Mouse (Mus musculus) spleen, embryonic (tissue): Measurements from ENCODE around the gene Grk6.

Source experiments
- CTCF ChIA-PET: fragments of 350-600 bp; sonication (Branson Sonifier 250); formaldehyde crosslinking; loops from one replicate; lab custom pipeline; 2022; lab: Charles Lee

The Grk6 gene

GRCm38 (mm10) chr13:55479929-55480328 is 35.1 kb downstream of the Grk6 start:
- CTCF ChIA-PET: no interaction called here

GRCm38 (mm10) chr13:55482542-55482941 is 37.7 kb downstream of the Grk6 start:
- CTCF ChIA-PET: interaction anchor here (0.6 kb wide), 1 partner anchor 36 kb away, joined by 3 read pairs; no protein-coding TSS in a partner anchor

DNA sequence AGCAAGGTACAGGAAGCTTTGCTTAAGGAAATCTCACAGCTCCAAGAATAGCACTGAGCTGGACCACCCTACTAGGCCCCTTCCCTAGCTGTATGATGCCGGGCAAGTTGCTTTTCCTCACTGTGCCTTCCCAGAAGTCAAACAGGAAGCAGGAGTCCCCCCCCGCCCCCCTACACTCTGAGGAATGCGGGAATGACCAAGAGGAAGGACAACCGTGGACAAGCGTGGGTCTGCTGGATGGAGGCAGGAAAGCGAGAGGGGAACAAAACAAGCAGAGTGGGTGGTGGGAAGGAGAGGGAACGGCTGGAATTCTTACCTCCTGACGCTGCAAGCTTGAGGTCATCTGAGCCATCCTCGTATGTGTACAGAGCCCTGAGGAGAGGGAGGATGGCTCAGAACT is 38.2 kb downstream of the Grk6 start:
- CTCF ChIA-PET: no interaction called here

- CTCF ChIA-PET: no interaction called here
Measured at GRCm38 (mm10) chr13:55483593-55483992, 38.7 kb downstream of the Grk6 start.

DNA sequence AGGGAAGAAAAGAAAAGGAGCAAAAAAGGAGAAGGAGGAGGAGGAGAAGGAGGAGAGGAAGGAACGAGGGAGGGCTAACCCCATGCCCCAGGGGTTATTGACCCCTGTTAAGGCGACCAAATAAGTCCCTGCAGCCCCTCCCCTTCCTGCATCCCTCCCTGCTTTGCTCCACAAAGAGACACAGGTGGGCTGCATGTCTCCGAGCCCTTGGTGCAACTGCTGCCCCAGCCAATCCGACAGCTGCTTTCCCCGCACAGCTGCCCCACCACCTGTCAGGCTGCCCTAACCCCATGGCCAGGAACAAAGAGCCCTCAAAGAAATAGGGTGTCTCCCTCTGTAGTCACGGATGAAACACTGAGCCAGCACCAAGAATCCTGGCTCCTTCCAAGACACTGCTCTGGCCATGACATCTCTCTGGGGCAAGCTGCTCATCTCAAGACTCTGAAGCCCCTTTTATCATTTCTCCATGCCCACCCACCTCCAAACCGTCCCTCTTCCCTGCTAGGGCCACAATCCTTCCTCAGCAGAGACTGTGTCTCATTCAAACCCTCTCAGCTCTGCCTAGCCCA is 39.7 kb downstream of the Grk6 start:
- CTCF ChIA-PET: no interaction called here

- CTCF ChIA-PET: no interaction called here
Measured at GRCm38 (mm10) chr13:55486029-55486794, 41.3 kb downstream of the Grk6 start.

- CTCF ChIA-PET: interaction anchor here (0.5 kb wide), 1 partner anchor 30 kb away, joined by 3 read pairs; no protein-coding TSS in a partner anchor
Measured at GRCm38 (mm10) chr13:55486916-55487577, 42.2 kb downstream of the Grk6 start.

DNA sequence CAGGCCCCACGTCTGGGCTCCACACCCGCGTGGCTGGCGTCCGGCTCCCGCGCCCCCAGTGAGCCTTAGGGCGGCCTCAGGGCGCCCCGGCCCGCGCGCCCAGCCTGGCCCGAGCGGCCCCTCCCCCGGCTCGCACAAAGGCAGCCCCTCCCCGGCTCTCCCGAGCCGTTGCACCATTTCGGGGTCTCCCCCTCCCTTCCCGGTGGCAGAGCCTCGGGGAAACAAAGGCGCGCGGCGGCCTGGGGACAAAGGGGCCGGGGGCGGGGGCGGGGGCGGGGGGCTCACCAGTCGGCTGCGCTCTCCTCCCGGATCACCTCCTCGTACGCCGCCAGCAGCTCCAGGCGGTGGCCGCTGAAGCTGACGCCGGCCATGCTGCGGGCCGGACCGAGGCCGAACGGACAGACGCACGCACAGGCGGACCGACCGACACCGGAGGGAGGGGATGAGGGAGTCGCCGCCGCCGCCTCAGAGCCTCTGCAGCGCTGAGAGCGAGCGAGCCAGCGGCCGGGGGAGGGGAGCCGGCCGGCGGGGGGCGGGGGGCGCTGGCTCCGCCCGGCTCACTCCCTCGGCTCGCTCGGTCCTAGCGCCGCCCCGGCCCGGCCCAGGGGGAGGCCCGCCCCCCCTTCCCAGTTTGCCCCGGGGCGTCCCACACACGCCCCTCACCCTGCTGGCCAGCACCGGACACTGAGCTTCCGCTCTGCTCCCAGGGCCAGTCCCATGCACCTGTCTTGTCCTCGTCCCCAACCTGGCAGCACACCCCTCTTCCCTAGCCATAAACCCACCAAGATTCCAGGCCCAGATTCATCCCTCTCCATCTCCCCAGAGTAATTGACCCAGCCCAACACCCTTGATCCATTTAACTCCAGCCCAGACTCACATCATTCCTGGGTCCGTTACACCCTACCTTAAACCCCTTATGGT is 43.0 kb downstream of the Grk6 start, which contains the start of gene Dbn1:
Dbn1 (minus strand) TSS at position 534 of the 921 bp plus-strand sequence.
- CTCF ChIA-PET: interaction anchor here (0.5 kb wide), 1 partner anchor 29 kb away, joined by 3 read pairs; no protein-coding TSS in a partner anchor

- CTCF ChIA-PET: no interaction called here
Measured at GRCm38 (mm10) chr13:55494257-55494656, 49.4 kb downstream of the Grk6 start.

- CTCF ChIA-PET: no interaction called here
Measured at GRCm38 (mm10) chr13:55494883-55495621, 50.2 kb downstream of the Grk6 start.

GRCm38 (mm10) chr13:55495702-55496101 is 50.8 kb downstream of the Grk6 start:
- CTCF ChIA-PET: no interaction called here

DNA sequence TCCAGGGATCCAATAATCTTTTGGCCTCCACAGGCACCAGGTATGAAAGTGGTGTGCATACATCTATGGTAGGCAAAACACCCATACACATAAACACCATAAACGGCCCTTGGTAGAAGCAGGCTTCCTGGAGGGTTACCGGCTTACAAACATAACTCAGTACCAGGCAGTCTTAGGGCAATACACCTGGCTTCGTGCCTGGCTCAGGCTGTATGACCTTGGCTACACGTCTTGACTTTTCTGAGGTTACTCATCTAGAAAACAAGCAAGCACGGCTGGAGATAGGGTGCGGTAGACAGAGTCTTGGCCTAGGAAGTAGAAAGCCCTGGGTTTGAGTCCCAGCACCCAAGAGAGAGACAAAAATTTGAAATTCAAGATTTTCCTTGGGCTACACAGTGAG is 51.8 kb downstream of the Grk6 start:
- CTCF ChIA-PET: no interaction called here

DNA sequence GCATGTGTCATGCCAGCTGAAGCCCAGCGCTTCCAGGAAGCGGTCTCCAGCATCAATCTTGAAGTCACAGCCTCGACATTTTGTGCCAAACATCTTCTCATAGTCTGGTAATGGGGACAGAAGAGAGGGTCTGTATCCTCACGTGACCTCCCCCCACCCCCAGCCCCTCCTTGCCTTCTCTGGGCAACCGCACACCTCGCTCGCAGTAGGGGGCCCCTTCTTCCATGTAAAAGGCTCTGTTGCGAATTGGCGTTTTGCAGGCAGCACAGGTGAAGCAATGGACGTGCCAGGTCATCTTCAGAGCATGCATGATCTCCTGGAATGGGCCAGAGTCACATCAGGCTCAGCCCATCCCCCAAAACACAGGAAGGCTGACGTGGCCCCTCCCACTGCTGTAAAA is 54.0 kb downstream of the Grk6 start:
- CTCF ChIA-PET: interaction anchor here (0.7 kb wide), 2 partner anchors 25 to 68 kb away, joined by 3 to 4 read pairs; no protein-coding TSS in a partner anchor

GRCm38 (mm10) chr13:55500575-55500974 is 55.7 kb downstream of the Grk6 start:
- CTCF ChIA-PET: no interaction called here

DNA sequence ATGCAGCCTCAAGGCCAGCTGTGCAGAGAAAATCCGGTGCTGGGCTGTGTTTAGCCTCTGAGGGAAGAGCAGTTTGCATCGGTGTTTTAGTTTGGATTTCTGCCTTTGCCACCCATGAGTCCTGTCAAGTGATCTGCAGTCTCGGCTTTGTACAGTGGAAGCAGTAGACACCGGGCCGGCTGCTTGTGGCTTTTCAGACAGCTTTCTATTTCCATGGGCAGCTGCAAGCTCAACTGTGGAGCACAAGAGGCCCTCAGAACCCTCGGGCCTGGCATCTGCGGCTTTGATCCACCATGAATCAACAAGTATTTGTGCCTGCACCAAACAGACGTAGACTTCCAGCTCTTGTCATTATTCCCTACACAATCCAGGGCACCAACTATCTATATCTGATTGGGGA is 57.5 kb downstream of the Grk6 start:
- CTCF ChIA-PET: no interaction called here

GRCm38 (mm10) chr13:55504390-55504789 is 59.5 kb downstream of the Grk6 start:
- CTCF ChIA-PET: no interaction called here

DNA sequence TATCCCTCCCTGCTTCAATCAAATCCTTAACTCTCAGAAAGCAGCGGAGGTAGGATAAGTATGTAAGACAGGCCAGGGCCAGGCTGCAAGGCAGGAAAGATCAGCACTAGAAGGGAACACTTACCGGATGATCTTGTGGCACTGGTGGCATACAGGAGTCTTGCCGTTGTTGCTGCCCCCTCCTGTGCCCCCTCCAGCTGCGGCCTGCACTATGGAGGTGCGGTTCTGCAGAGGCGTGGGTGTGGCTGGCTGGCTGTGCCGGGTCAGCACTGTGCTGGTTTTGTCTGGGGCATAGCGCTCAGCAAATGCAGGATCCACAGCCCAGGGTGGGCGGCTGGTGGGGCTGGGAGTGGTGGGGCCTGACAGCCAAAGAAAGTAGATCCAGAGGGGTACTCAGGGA is 60.9 kb downstream of the Grk6 start:
- CTCF ChIA-PET: no interaction called here

DNA sequence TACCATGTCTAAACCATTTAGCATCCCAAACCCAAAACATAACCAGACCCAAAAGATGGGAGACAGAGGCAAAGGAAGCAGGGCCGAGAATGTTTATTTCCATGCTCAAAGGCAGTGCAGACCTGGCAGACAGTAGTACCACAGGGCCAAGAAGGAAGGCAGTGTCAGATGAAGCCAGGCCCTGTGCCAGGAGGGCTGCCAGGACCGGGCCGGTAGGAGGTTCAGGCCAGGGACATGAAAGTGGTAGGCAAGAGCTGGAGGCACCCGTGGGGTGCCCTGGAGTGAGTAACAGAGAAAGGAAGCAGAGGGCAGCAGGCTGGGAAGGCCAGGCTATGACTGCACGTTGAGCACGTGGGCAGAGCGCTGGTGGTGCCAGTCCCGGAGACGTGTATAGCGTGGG is 61.8 kb downstream of the Grk6 start:
- CTCF ChIA-PET: no interaction called here

DNA sequence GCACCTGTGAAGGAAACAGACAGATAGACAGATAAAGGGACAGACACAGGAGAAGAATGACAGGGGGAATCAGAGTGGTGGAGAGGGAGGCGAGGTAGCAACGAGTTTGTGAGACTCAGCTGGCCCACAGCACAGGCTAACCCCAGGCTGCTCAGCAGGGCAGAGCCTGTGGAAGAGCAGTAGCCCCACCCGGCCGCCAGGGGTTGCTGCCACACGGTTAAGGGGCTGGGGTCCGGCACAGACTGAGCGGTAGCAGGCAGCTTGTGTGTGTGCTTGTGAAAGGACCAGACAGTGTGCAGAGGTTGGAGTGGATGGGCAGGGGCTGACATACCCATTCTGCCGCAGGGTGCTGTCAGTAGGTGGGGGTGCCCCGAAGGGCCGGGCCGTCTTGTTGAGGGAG is 63.0 kb downstream of the Grk6 start:
- CTCF ChIA-PET: no interaction called here

GRCm38 (mm10) chr13:55508531-55508930 is 63.7 kb downstream of the Grk6 start:
- CTCF ChIA-PET: interaction anchor here (0.9 kb wide), 1 partner anchor 12 kb away, joined by 3 read pairs; no protein-coding TSS in a partner anchor

- CTCF ChIA-PET: no interaction called here
Measured at GRCm38 (mm10) chr13:55510332-55510667, 65.4 kb downstream of the Grk6 start.
